Mouse (Mus musculus) small intestine, adult 2 months (tissue): ENCODE measurements around the gene 2700049A03Rik. TPM values are rescaled to one million over a fixed set of nuclear protein-coding genes. Genes with fewer than 3 reads are reported as not detected.

ENCODE experiments used
- H3K27ac ChIP-seq: fragments of 200-500 bp; 2 replicates; pipeline ENCODE4 v1.5.1; 2012; ENCODE audit warnings: low read depth, low read length, control low read depth, inconsistent platforms; ENCODE audit not compliant: insufficient read depth
- H3K27me3 ChIP-seq: fragments of 200-500 bp; 2 replicates; pipeline ENCODE4 v1.6.1; 2012; ENCODE audit warnings: mild to moderate bottlenecking, moderate library complexity, low read length, inconsistent platforms; ENCODE audit not compliant: control insufficient read depth, insufficient read depth
- H3K36me3 ChIP-seq: fragments of 200-500 bp; 2 replicates; pipeline ENCODE4 v1.6.1; 2012; ENCODE audit warnings: mild to moderate bottlenecking, low read length, control low read depth, inconsistent platforms; ENCODE audit not compliant: control insufficient read depth, insufficient read depth
- H3K4me1 ChIP-seq: fragments of 200-500 bp; 2 replicates; pipeline ENCODE4 v1.6.1; 2012; ENCODE audit warnings: low read length, inconsistent platforms, mixed read lengths; ENCODE audit not compliant: control insufficient read depth, insufficient read depth, insufficient read length
- H3K4me3 ChIP-seq: fragments of 200-500 bp; 2 replicates; pipeline ENCODE4 v1.5.1; 2012; ENCODE audit warnings: low read depth, mild to moderate bottlenecking, control low read depth, inconsistent platforms, low read length, moderate library complexity
- CTCF ChIP-seq: fragments of 200-500 bp; IDR thresholded peaks from 2 replicates; pipeline ENCODE4 v1.5.1; 2012; ENCODE audit warnings: low read depth, mild to moderate bottlenecking, control low read depth, inconsistent platforms, low read length, moderate library complexity, mixed read lengths; ENCODE audit not compliant: insufficient replicate concordance, insufficient read length; ENCODE audit errors: extremely low read depth
- POLR2A ChIP-seq: fragments of 200-500 bp; IDR thresholded peaks from 2 replicates; pipeline ENCODE4 v1.6.1; 2012; ENCODE audit warnings: low read depth, mild to moderate bottlenecking, control low read depth, inconsistent platforms, low read length, moderate library complexity
- WGBS: fragments of 180-500 bp; shearing (Covaris S2); methylation state at CpG from one replicate; pipeline ENCODE4 v1.1.7; 2018; 5-methylcytosine and 5-hydroxymethylcytosine counted together
- polyA plus RNA-seq: library from polyadenylated mRNA; depleted of rRNA; stranded (reverse); fragments of >200 nt; gene quantifications from 2 replicates; pipeline ENCODE4 v1.2.3, GENCODE M21; 2012

Gene 2700049A03Rik
- polyA plus RNA-seq, 1 experiment = 1.2 TPM

DNA sequence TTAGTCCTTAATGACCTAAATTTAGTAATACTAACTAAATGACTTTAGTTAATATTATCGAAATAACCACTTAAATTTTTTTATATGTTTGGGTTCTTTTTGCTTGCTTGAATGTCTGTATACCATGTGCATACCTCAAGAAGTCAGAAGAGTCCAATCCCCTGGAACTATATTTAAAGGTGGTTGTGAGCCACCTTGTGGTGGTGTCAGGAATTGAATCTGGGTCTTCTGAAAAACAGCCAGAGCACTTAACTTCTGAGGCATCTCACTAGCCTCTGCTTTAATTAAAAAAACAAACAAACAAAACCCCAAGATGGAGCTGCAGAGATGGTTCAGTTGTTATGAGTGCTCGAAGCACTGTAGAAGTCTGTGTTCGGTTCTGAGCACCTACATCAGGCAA lies 11.0 kb downstream of the 2700049A03Rik start:
- WGBS = 70% methylated on average over 3 of the region's 3 CpGs

GRCm38 (mm10) chr12:71148801-71149200 lies 12.2 kb downstream of the 2700049A03Rik start:
- no peak for TF ChIP-seq CTCF
- no peak for TF ChIP-seq POLR2A
- H3K27me3 ChIP-seq = no peaks in the 10 kb centered on the region
- H3K4me1 ChIP-seq = no peaks in the 10 kb centered on the region
- no peak overlapping the region for H3K4me3 ChIP-seq
- WGBS = 96% methylated on average over 9 of the region's 9 CpGs
- peaks cover 24% of the 10 kb centered on the region for H3K36me3 ChIP-seq
- no peak overlapping the region for H3K27ac ChIP-seq

More for the DNA sequence above, 11.0 kb downstream of the 2700049A03Rik start:
- Histone ChIP-seq H3K4me1 (no peaks in the 10 kb centered on the region), H3K27me3 (no peaks in the 10 kb centered on the region), H3K27ac (no peak overlapping the region), H3K4me3 (no peak overlapping the region), H3K36me3 (peaks cover 26% of the 10 kb centered on the region)
- TF ChIP-seq POLR2A (no peak), CTCF (no peak)

DNA sequence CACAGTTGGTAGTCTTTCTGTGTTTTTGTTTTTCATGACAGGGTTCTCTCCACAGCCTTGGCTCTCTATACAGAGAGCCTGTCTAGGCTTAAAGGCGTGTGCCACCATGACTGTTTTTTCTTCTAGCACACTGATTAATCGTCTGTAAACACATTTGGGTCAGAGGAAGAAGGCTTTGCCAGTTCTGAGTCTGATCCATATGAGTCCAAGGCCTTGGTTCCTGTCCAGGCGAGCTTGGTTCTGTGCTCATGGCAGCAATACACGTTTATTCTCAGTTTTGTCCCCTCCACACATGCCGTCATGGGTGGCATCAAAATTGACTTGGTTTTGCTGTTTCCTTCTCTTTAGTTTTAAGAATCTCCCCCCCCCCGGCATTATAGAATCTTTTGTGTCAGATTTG lies 12.8 kb downstream of the 2700049A03Rik start:
- H3K4me3 ChIP-seq = no peak overlapping the region
- WGBS = 89% methylated on average over 6 of the region's 6 CpGs
- no peaks in the 10 kb centered on the region for H3K27me3 ChIP-seq
- no peaks in the 10 kb centered on the region for H3K4me1 ChIP-seq
- TF ChIP-seq POLR2A = no peak
- no peak for TF ChIP-seq CTCF
- H3K36me3 ChIP-seq = peaks cover 24% of the 10 kb centered on the region
- no peak overlapping the region for H3K27ac ChIP-seq

DNA sequence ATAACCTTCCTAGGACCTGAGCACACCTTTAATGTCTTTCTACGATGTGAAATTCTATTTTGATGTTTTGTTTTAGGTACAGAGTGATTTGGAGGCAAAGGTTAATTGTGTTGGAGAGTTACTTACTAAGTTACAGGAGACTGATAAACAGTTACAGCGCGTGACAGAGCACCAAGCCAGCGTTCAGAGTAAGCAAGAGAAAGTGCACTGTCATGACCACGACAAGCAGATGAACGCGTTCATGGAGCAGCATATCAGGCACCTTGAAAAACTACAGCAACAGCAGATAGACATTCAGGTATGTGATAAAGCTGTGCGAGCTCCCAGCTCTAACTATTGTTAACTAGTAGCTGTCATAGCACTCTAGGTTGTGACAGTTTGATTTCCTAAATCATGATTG lies 13.5 kb downstream of the 2700049A03Rik start:
- Histone ChIP-seq H3K27ac (no peak overlapping the region), H3K4me3 (no peak overlapping the region), H3K36me3 (peaks cover 27% of the 10 kb centered on the region), H3K4me1 (no peaks in the 10 kb centered on the region), H3K27me3 (no peaks in the 10 kb centered on the region)
- TF ChIP-seq POLR2A = no peak
- TF ChIP-seq CTCF = no peak
- WGBS = 89% methylated on average over 8 of the region's 8 CpGs

- WGBS = 86% methylated on average over 6 of the region's 6 CpGs
- TF ChIP-seq POLR2A = no peak
- TF ChIP-seq CTCF = no peak
- H3K4me3 ChIP-seq = no peak overlapping the region
- H3K27me3 ChIP-seq = no peaks in the 10 kb centered on the region
- H3K4me1 ChIP-seq = no peaks in the 10 kb centered on the region
- no peak overlapping the region for H3K27ac ChIP-seq
- H3K36me3 ChIP-seq = peaks cover 35% of the 10 kb centered on the region
Measured at GRCm38 (mm10) chr12:71154979-71155378, 18.3 kb downstream of the 2700049A03Rik start.

- Histone ChIP-seq H3K27me3 (no peaks in the 10 kb centered on the region), H3K4me1 (no peaks in the 10 kb centered on the region), H3K27ac (no peak overlapping the region), H3K4me3 (no peak overlapping the region), H3K36me3 (peaks cover 30% of the 10 kb centered on the region)
- no peak for TF ChIP-seq CTCF
- no peak for TF ChIP-seq POLR2A
- WGBS = 85% methylated on average over 6 of the region's 6 CpGs
Measured at GRCm38 (mm10) chr12:71157974-71158373, 21.3 kb downstream of the 2700049A03Rik start.

GRCm38 (mm10) chr12:71164410-71164809 lies 27.8 kb downstream of the 2700049A03Rik start:
- no peak overlapping the region for H3K4me3 ChIP-seq
- peaks cover 27% of the 10 kb centered on the region for H3K36me3 ChIP-seq
- no peak for TF ChIP-seq POLR2A
- TF ChIP-seq CTCF = no peak

More at GRCm38 (mm10) chr12:71164410-71164809, 27.8 kb downstream of the 2700049A03Rik start:
- WGBS = 95% methylated on average over 9 of the region's 9 CpGs
- Histone ChIP-seq H3K4me1 (no peaks in the 10 kb centered on the region), H3K27me3 (no peaks in the 10 kb centered on the region), H3K27ac (no peak overlapping the region)
